Mouse (Mus musculus): ENCODE results near the gene Npb. TPM values are rescaled to one million over a fixed set of nuclear protein-coding genes. Genes with fewer than 3 reads are reported as not detected.
A peak's percentile ranks its signal among the peaks of the same experiment; 100 is the strongest.
"Not testable (repeated sequence)": the region's sequence is repeated elsewhere in the genome, so short reads cannot be mapped to it uniquely, and the experiment has no call there.

Npb gene
- polyA plus RNA-seq (2015; fragmentation: Nextera tagmentation; extraction: Ambion mirVana) = 2.2 and 2.9 TPM in 2 replicates

DNA sequence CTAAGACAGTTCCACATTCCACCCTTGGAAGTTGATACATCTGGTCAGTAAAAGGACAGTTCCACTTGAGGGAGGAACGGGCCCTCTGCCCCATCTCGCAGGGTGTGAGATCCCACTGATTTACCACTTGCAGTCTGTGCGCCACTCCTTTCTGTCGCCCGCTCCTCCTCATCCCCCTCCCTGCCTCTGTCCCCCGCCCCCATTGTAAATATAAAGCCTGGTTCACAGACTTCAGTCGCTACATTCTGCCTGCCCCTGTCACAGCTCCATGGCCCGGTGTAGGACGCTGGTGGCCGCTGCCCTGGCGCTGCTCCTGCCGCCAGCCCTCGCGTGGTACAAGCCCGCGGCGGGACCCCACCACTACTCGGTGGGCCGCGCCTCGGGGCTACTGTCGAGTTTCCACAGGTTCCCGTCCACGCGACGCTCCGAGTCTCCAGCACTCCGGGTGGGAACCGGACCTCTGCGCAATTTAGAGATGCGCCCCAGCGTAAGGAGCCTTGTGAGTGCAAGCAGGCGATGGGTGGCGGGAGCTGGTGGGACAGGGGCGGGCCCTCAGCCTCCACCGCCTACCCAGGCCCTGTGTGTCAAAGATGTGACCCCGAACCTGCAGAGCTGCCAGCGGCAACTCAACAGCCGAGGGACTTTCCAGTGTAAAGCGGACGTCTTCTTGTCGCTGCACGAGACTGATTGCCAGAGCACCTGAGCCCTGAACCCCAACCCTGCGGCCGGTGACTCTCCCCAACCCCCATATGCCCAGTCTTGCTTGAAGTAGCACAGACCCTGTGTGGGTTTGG, at the start of gene Npb:
Npb (plus strand) TSS at position 237 of the 794 bp plus-strand sequence.
- Histone ChIP-seq H3K27me3 (peaks cover 6% of the 10 kb centered on the region), H3K4me2 (peak within 1 kb of the TSS; percentile 58), H3K9ac (peak within 1 kb of the TSS; percentile 26), H3K9me3 (no peaks in the 10 kb centered on the region), H3K4me1 (peaks cover 19% of the 10 kb centered on the region), H3K27ac (no peak within 1 kb of the TSS), H3K36me3 (peaks cover 78% of the 10 kb centered on the region), H3K4me3 (peak within 1 kb of the TSS; percentile 33)
- ATAC-seq (ENCODE audit: insufficient number of reproducible peaks, low FRiP score, low TSS enrichment, low read depth) = no peak
- WGBS = 5% methylated on average over 45 of the region's 45 CpGs

DNA sequence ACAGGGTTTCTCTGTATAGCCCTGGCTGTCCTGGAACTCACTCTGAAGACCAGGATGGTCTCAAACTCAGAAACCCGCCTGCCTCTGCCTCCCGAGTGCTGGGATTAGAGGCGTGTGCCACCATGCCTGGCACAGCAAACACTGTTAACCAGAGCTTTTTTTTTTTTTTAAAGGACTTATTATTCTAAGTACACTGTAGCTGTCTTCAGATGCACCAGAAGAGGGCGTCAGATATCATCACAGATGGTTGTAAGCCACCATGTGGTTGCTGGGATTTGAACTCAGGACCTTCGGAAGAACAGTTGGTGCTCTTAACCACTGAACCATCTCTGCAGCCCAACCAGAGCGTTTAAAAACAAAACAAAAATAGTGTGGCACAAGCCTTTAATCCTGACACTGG, 49.4 kb upstream of the Npb start:
- H3K4me2 ChIP-seq; ATAC-seq (ENCODE audit: insufficient number of reproducible peaks, low FRiP score, low TSS enrichment, low read depth); H3K9me3 ChIP-seq; H3K27ac ChIP-seq; H3K4me3 ChIP-seq; H3K4me1 ChIP-seq; H3K27me3 ChIP-seq; H3K9ac ChIP-seq: not testable (repeated sequence)
- WGBS = 90% methylated on average over 6 of the region's 6 CpGs
- peaks cover 52% of the 10 kb centered on the region for H3K36me3 ChIP-seq

DNA sequence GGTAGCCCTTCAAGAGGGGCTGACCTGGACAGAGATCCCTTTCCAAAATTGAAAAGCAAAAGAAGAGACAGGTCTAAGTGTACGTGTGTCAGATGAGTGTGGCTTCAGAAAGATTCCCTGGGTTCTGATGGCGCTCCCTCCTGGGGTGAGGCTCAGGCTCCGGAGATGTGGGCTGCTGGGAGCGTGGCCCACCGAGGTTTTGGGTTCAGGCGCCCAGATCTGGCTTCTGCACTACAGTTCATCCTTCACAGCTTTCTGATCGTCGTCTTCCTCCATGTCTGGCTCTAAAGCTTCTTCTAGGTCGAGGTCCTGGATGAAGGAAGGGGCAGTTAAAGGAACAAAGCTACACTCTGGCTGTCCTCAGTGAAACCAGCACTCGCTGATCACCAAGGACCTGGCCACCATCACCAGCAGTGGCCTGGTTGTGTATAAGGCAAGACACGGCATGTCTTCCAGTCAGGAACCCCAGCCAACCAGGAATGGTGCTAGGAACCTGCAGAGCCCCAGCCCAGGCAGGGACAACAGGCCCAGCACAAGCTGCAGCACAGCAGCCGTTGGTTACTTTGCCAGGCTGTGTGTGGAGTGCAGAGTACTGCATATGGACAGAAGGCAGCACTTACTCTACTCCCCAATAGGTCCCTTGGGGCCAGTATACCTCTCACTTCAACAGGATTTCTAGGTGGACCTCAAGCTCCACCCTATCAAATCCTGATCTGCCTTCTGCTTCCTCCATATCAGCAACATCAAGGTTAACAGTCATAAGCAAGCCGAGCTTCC, 47.1 kb upstream of the Npb start:
- peaks cover 75% of the 10 kb centered on the region for H3K36me3 ChIP-seq
- H3K4me3 ChIP-seq = no peak overlapping the region
- WGBS = 91% methylated on average over 13 of the region's 13 CpGs
- no peak overlapping the region for H3K4me2 ChIP-seq
- no peaks in the 10 kb centered on the region for H3K4me1 ChIP-seq
- H3K27me3 ChIP-seq = no peaks in the 10 kb centered on the region
- no peaks in the 10 kb centered on the region for H3K9me3 ChIP-seq
- no peak for ATAC-seq (ENCODE audit: insufficient number of reproducible peaks, low FRiP score, low TSS enrichment, low read depth)
- no peak overlapping the region for H3K9ac ChIP-seq
- no peak overlapping the region for H3K27ac ChIP-seq

DNA sequence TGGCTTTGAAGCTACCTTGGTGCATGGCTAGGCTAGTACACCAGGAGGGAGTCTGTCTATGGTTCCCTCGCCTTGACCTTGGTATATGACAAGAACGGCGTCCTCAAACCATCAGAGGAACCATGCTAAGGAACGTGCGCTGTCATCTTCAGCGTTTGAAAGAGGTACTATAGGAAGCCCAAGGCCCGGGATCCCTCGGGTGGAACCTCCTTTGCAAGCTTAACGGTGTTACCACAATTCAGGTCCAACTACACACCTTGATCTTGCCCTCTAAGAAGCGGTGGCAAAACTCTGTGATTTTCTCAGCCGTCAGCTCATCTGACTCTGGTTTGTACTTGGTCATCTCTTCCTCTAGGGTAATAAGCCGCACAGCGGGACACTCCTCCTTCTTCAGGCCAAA, 45.3 kb upstream of the Npb start:
- Histone ChIP-seq H3K27me3 (no peaks in the 10 kb centered on the region), H3K9ac (no peak overlapping the region), H3K9me3 (no peaks in the 10 kb centered on the region), H3K27ac (no peak overlapping the region), H3K36me3 (peaks cover 91% of the 10 kb centered on the region), H3K4me2 (no peak overlapping the region), H3K4me3 (no peak overlapping the region), H3K4me1 (no peaks in the 10 kb centered on the region)
- WGBS = 95% methylated on average over 13 of the region's 13 CpGs
- ATAC-seq (ENCODE audit: insufficient number of reproducible peaks, low FRiP score, low TSS enrichment, low read depth) = no peak

DNA sequence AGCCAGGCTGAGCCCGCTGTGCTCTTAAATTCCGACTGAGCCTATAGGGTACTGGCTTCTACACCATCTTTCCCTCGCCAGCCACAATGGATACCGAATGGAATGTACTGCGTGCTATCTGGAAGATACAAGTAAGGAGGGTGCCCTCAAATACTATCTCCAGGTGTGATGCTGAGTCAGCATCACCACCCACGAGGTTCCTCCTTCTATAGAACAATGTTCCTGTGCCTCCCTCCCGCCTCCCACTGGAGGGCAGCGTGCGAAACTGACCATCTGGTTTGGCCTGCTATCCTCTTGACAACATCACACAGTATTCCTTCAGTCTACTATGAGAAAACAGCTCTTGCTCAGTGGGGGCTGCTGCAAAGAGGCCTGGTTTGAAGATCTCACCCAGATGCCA, 43.2 kb upstream of the Npb start:
- Histone ChIP-seq H3K4me2 (no peak overlapping the region), H3K9me3 (no peaks in the 10 kb centered on the region), H3K27ac (no peak overlapping the region), H3K4me3 (no peak overlapping the region), H3K9ac (no peak overlapping the region), H3K4me1 (peaks cover 5% of the 10 kb centered on the region), H3K36me3 (peaks cover 92% of the 10 kb centered on the region), H3K27me3 (no peaks in the 10 kb centered on the region)
- WGBS = 84% methylated on average over 9 of the region's 9 CpGs
- no peak for ATAC-seq (ENCODE audit: insufficient number of reproducible peaks, low FRiP score, low TSS enrichment, low read depth)

DNA sequence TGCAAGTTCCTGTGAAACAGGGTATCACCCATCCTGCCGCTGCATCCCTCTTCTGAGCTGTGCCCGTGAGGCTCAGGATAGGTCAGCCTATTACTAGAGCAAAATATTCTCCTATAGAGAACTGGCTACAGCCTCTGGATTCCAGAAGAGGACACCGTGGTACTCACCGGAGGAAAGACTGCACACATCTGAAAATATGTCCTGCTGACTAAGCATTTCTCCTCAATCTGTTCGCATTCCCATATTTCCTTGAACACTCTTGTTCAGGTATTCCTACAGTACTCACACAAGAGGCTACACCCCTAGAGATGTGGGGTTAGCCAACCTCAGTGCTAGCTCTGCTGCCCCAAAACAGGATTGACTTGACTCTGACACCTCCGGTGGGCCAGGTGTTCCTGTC, 40.0 kb upstream of the Npb start:
- no peak overlapping the region for H3K9ac ChIP-seq
- no peak for ATAC-seq (ENCODE audit: insufficient number of reproducible peaks, low FRiP score, low TSS enrichment, low read depth)

DNA sequence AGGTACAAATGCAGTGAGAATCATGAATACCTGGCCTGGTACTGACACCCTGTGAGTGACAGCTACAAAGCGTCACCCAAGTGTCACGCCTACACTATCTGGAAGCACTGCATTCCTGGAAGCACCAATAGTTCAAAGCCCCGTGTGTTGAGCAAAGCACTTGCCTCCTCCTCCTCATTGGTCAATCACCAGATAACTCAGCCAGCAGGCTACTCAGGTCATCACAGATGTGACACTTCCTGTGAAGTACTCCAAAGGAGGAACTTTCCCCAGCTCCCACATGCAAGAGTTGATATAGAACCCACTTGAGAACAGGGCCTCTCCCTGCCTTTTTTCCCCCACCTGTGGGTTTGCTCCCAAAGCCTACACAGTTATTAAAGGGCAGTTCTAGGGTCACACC, 37.2 kb upstream of the Npb start:
- Histone ChIP-seq H3K9ac (peak overlapping the region; percentile 94), H3K27ac (no peak overlapping the region), H3K27me3 (no peaks in the 10 kb centered on the region), H3K9me3 (no peaks in the 10 kb centered on the region), H3K4me3 (peak overlapping the region; percentile 80), H3K4me1 (peaks cover 28% of the 10 kb centered on the region), H3K36me3 (peaks cover 46% of the 10 kb centered on the region), H3K4me2 (peak overlapping the region; percentile 76)
- ATAC-seq (ENCODE audit: insufficient number of reproducible peaks, low FRiP score, low TSS enrichment, low read depth) = no peak
- WGBS = 71% methylated on average over 3 of the region's 3 CpGs

More for the DNA sequence above, 40.0 kb upstream of the Npb start:
- Histone ChIP-seq H3K4me3 (no peak overlapping the region), H3K27ac (no peak overlapping the region), H3K9me3 (no peaks in the 10 kb centered on the region), H3K4me1 (peaks cover 20% of the 10 kb centered on the region), H3K27me3 (no peaks in the 10 kb centered on the region), H3K4me2 (no peak overlapping the region), H3K36me3 (peaks cover 73% of the 10 kb centered on the region)
- WGBS = 88% methylated on average over 6 of the region's 6 CpGs

DNA sequence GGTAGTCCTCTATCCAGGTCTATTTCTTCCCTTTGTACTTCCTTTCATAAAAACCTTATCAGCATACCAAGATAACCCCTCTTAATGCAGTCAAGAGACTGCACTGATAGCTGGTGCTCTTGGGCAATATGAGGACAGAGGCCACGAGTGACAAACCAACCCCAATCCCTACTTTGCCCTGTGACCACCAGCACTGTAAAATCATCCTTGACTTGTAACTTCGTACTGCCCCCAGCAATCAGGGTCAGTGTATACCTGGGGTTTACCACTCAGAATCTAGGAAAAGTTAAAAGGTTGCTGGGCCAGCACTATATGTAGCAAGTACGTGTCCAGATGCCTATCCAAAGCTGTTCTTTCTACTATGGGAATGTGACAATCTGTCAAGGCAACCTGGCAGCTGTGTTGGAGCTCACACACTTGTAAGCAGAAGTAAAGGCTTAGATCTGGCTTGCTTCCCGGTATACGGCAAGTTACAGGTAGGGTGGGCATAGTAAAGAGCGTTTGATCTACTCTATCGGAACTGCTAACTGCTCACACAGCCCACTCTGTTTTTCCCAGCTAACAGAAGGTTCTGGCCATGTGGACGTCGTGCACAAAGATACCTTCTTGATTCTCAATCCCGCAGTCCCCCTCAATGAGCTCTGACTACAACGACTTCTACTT, 36.4 kb upstream of the Npb start:
- Histone ChIP-seq H3K9ac (peak overlapping the region; percentile 94), H3K4me2 (peak overlapping the region; percentile 76), H3K9me3 (no peaks in the 10 kb centered on the region), H3K27ac (peak overlapping the region; percentile 97), H3K4me1 (peaks cover 28% of the 10 kb centered on the region), H3K36me3 (peaks cover 40% of the 10 kb centered on the region), H3K4me3 (peak overlapping the region; percentile 80), H3K27me3 (no peaks in the 10 kb centered on the region)
- no peak for ATAC-seq (ENCODE audit: insufficient number of reproducible peaks, low FRiP score, low TSS enrichment, low read depth)
- 8% methylated on average over 11 of the region's 11 CpGs for WGBS

DNA sequence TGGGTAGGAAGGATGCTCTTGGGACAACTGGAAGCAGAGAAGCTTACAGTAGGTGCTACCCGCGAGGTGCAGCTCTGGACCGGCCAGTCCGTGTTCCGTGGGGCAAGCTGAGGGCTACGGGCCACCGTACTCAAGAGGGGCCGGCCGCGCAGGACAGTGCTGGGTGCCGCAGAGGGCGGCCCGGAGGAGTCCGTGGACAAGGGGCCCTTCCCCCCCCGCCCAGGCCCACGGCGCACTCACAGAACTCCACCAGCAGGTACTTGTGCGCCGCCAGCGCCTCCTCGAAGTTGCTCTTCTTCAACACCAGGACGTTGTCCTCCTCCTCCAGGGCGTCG, 35.9 kb upstream of the Npb start:
- Histone ChIP-seq H3K4me2 (peak overlapping the region; percentile 76), H3K4me3 (peak overlapping the region; percentile 80), H3K27ac (peak overlapping the region; percentile 97), H3K36me3 (peaks cover 40% of the 10 kb centered on the region), H3K9me3 (no peaks in the 10 kb centered on the region), H3K9ac (peak overlapping the region; percentile 94), H3K4me1 (peaks cover 28% of the 10 kb centered on the region), H3K27me3 (no peaks in the 10 kb centered on the region)
- WGBS = 0% methylated on average over 23 of the region's 24 CpGs
- ATAC-seq (ENCODE audit: insufficient number of reproducible peaks, low FRiP score, low TSS enrichment, low read depth) = peak; percentile 8; the same call in 1 of the 2 replicates

DNA sequence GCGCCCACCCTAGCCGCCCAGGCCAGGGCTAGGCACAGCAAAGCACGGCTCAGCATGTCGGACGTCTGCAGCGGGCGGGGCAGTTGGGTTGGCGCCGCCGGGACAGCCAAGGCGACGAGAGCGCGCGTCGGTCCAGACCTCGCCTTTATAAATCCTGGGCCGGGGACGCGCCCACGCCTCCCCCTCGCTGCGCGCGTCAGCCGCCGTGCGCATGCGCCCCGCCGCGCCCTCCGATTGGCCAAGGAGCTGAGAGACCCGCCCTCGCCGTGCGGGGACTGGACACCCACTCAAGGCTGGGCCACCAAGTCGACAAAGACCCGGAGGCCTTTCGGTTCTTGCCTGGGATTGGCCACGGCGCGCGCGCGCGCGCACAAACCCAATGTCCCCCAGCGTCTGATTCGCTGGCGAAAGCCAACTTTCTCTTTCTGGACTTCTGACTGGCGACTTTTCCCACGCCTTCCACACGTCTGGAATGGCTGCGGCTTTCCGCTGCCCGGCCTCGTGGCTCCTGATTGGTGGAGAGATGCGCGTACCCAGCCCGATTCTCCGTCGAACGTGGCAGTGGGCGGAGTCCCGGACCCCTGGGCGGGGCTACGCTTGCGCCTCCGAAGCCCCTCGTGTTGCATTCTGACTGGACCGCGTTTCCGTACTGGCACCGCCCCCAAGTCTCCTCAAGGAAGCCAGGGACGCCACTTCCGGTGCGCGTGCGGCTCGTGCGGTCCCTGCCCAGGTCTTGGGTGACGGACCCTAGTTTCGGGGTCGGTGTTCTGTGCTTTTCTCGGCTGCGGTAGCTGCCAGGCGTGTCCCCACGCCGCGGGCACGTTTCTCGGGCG, 35.3 kb upstream of the Npb start, which contains the start of gene P4hb:
P4hb (minus strand) TSS at position 502 of the 833 bp plus-strand sequence.
- H3K27me3 ChIP-seq = no peaks in the 10 kb centered on the region
- peak; percentile 96 for ATAC-seq (ENCODE audit: insufficient number of reproducible peaks, low FRiP score, low TSS enrichment, low read depth)
- peaks cover 40% of the 10 kb centered on the region for H3K36me3 ChIP-seq
- peak within 1 kb of the TSS; percentile 76 for H3K4me2 ChIP-seq
- peaks cover 28% of the 10 kb centered on the region for H3K4me1 ChIP-seq
- peak within 1 kb of the TSS; percentile 97 for H3K27ac ChIP-seq
- H3K9me3 ChIP-seq = no peaks in the 10 kb centered on the region
- WGBS = under 1% methylated on average over 94 of the region's 94 CpGs
- peak within 1 kb of the TSS; percentile 80 for H3K4me3 ChIP-seq
- peak within 1 kb of the TSS; percentile 94 for H3K9ac ChIP-seq

DNA sequence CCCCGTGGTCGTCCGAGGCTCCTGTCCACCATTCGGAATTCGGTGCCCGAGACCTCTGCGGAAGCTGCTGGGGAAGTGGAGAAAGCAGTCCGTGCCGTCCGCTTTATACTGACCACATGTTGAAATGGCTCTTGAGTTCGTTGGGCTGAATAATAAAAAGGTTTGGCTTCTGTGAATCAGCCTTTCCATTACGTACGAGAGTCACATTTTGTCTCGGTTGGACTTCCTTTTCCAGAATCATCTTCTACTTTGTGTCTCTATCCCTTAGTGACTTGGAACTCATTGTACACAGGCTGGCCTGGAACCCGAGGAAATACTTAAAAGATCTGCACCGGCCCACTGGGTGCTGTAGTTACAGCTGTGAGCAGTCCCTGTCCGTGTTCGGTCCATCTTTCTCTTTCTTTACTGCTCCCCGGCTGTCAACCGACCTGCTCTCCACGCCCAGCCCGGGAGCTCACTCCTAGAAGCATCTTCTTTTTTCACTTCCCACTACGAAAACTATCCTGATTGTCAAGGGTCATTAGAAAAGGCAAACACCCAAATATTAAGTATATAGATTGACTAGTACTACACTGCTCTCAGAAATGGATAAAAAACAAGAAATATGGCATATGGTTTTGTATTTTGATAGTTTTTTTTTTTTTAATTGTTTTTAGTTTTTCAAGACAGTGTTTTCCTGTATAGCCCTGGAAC, 34.5 kb upstream of the Npb start:
- peak overlapping the region; percentile 97 for H3K27ac ChIP-seq
- H3K9ac ChIP-seq = peak overlapping the region; percentile 92
- H3K36me3 ChIP-seq = peaks cover 40% of the 10 kb centered on the region
- under 1% methylated on average over 23 of the region's 23 CpGs for WGBS
- ATAC-seq (ENCODE audit: insufficient number of reproducible peaks, low FRiP score, low TSS enrichment, low read depth) = no peak
- peak overlapping the region; percentile 72 for H3K4me2 ChIP-seq
- no peaks in the 10 kb centered on the region for H3K9me3 ChIP-seq
- no peaks in the 10 kb centered on the region for H3K27me3 ChIP-seq
- peaks cover 31% of the 10 kb centered on the region for H3K4me1 ChIP-seq
- H3K4me3 ChIP-seq = peak overlapping the region; percentile 80

All from limb, embryonic 15.5 days (tissue).